Mouse (Mus musculus) layer of hippocampus, postnatal 36 days (tissue): Measurements from ENCODE around the gene Ppm1e. TPM values are rescaled to one million over a fixed set of nuclear protein-coding genes. Genes with fewer than 3 reads are reported as not detected.

Experiments
- DNase-seq, 2 experiments: peaks; one replicate each; pipeline ENCODE4 v3.0.0; 2022
- total RNA-seq, 2 experiments: library from RNA; stranded (reverse); gene quantifications; 2 replicates each; pipeline ENCODE4 v1.2.3; 2021

The Ppm1e gene
- 100 to 1,000 TPM; 262 to 263 TPM for total RNA-seq

DNA sequence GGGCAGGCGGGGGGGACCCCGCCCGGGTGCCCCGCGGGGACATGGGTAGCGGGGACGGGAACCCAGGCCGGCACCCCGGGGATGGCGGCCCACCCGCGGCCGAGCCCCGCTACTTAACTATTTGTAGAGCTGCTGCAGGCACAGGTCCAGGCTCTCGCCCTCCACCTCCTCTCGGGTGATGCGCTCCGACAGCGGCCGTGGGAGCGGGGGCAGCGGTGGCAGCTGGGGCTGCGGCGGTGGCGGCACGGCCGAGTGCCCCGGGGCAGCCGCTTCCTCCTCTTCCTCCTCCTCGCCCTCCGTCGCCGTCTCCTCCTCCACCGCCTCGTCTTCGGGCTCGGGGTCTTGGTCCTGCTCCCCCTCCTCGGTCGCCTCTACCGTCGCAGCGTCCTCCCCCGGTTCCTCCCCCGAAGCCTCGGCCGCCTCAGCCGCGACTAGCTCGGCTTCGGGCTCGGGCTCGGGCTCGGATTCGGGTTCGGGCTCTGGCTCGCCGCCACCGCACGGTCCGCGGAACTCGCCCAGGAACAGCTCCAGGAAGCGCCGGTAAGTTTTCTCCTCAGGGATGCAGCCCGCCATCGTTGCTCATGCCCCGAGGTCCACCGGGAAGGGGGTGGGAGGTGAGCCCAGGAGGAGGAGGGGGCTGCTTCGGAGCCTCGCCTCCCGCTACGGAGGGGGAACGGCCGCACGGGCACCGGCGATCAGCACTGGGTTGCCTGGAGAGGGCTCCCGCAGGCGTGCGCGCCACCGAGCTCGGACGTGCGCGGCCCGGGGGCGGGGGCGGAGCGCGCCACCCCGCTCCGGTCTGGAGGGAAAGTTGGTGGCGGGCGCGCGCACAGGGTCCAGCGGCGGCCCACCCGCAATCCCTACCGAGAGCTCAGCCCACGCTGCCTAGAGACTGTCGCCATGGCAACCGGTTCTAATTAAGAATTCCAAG, at the start of gene Ppm1e:
Gene Ppm1e (minus strand): TSS at position 693 of the 931 bp plus-strand sequence.
- peak; percentile 85 to 87 for DNase-seq

DNA sequence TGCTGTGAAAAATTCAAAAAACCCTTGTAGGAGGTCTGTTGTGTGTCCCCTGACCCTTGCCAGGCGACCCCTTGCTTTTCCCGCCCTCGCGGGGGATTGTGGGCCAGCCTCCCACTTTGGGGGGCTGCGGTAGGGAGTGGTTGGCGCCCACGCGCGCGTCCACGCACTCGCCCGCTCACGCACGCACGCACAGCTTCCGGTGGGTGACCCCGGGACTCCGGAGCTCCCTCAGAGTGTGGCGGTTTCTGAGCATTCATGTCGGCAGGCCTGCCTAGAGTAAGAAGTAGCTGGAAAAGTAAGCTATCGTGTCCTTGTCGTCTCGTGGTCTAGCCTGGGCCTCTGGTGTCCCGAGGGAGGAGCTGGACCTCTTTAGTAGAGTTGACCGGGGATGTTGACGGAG, 46.1 kb upstream of the Ppm1e start, which contains the start of the genes Rad51c and Tex14:
Gene Rad51c (minus strand): TSS at position 79 of the 400 bp plus-strand sequence.
Gene Tex14 (plus strand): TSS at position 190 of the 400 bp plus-strand sequence.
- peak in 1 of 2 experiments; percentile 14 for DNase-seq

DNA sequence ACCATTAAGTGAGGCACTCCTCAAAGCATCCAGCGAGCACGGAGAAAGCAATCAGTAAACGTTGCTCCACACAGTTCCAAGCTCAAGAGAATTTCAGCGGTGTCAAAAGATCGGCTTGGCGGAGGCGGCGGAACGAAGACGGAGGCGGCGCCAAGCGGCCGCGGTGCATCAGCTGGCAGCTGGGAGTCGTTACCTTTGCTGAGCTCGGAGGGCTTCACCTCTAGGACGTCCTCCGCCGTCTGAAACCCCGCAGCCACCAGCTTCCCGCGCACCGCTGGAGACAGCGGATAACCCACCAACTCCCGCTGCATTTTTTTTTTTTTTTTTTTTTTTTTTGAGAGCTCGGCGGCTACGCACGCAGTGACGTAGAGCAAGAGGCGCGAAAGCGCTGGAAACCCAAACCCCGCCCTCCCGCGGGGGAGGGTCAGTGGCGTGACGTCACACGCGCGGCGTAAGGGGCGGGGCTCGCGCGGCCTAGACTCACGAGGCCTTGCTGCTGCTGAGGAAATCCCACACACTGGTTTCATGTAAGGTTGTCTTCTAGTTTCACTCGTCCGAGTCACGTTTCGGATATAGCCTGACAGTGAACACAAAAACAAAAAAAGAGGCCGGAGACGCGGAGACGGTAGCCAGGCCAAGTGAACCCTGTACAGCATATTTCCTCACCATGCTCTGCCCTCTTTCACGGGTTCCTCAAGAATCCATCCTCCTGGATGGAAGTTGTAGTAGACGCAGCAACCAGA, 45.5 kb upstream of the Ppm1e start:
- peak; percentile 95 to 96 for DNase-seq

DNA sequence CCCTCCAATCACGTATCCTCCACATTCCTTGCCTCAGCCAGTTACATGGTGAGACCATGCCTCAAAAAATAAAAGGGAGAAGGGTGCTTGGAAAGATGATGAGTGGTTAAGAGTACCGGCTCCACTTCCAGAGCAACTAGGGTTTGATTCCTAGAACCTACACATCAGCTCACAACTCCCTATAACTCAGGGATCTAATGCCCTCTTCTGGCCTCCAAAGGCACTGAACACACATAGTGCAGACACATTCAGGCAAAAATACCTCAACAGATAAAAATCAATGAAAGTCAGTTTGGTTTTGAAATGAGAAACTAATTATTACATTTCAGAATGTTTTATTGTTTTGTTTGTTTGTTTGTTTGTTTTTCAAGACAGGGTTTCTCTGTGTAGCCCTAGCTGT, 39.6 kb upstream of the Ppm1e start:
- DNase-seq = no peak

- peak in 1 of 2 experiments; percentile 42 for DNase-seq
These were observed 35.0 kb upstream of the Ppm1e start for GRCm38 (mm10) chr11:87393855-87394254.

GRCm38 (mm10) chr11:87385676-87386075, 26.9 kb upstream of the Ppm1e start:
- DNase-seq = peak in 1 of 2 experiments; percentile 5

DNA sequence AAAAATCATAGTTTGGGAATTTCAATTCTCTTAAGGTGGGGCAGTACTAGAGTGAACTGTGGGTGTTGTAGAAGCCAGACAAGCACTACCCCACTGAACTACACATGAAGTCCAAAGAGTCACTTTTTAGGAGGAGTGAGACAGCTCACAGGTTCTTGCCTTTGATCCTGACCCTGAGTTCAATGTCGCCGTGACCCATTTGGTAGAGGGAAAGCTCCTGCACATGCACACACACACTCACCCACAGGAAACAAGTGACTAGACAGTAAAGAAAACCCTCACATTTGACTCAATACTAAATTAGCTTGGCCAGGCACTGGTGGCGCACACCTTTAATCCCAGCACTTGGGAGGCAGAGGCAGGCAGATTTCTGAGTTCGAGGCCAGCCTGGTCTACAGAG, 25.7 kb upstream of the Ppm1e start:
- DNase-seq = no peak

DNA sequence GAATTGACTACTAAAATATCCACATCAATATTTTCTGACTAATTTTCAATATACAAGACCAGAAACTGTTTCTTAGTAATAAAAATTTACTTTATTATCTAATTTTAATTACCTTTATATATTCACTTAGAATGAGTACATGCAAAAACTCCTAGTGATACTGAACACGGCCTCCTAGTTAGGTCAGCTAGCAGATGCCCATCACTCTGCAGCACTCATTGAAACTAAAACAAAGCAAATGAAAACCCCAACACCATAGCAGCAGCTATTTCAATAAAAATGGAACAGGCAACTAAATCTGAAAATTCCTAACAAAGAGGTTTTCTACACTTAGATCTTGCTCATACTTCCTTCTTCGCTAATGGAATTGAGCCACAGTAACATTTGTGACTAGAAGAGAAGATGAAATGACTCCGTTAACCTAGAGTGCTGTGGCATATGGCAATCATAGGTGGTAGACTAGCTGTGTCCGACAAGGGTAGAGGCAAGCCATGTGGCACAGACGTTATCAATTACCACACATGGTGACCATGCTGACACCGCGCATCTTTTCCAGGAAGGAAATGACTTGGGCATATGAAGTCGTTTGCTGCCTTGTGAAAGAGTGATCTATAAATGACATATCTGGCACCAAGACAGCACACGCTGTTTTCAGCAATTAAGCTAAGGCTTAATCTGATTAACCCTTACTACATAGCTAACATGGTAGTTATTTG, 9.2 kb upstream of the Ppm1e start:
- DNase-seq = no peak

DNA sequence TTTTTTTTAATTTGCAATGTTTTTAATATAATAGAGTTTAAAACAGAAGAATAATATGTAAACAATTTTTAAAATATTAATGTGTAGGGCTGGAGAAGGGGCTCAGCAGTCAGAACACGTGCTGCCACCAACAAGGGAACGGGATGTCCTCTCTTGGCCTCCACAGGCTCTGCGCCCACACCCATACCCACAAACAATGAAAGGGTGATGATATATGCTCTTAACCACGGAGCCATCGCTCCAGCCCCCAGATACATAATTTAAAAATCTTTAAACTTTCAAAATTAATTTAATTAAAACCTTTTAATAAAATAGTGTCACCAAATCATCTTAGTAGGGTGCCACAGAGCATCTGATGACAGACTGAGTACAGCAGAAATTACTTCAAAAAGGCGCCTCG, 8.2 kb upstream of the Ppm1e start:
- DNase-seq = no peak

DNA sequence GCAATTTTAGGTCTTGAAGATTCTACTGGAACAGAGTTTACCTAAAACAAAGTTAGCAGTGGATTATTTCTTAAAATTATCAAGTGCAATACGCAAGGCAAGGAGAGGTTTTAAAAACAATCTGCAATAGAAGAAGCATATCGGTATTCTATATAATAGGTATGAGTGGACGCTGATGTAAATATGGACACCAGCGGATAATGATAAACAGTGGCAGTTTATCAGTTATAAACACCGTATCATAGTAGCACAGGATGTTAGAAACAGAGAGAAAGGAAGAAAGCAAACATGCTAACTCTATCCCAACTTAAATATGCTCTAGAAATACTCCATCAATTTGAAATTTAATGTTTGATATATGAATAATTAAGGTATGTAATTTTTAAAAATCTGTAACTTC, 6.3 kb upstream of the Ppm1e start:
- DNase-seq = no peak

DNA sequence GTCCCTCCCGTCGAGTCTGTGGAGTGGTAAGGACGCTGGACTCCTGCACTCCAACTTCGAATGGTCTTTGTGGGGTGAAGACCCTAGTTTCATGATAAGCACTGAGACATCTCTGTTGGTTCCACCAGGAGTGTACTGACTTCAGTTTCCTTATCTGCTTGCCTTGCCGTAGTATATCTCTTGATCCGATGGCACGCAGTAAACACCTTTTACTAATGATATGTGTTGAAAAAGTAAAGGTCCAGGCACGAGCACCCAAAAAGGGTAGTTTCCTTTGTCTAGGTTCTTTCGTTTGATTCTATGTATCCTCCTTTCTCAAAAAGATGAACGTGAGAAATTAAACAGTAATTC, 414 bp upstream of the Ppm1e start:
- DNase-seq = no peak

GRCm38 (mm10) chr11:87357317-87358300, 1.2 kb downstream of the Ppm1e start:
- DNase-seq = peak; percentile 17 to 19

DNA sequence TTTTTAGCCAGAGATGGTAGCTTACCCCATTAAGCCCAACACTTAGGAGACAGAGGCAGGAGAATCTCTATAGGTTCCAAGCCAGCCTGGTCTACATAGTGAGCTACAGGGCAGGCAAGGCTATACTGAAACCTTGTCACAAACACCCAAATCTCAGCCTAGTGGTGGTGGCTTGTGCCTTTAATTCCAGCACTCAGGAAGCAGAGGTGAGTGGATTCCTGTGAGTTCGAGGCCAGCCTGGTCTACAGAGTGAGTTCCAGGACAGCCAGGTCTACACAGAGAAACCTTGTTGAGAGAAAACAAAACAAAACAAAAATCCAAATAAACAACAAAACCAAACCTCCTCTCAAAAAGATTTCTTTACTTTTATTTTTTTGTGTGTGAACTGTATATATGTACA, 4.0 kb downstream of the Ppm1e start:
- DNase-seq = no peak

- DNase-seq = no peak
These were observed 5.1 kb downstream of the Ppm1e start for GRCm38 (mm10) chr11:87353646-87354170.

GRCm38 (mm10) chr11:87326381-87326780, 32.4 kb downstream of the Ppm1e start:
- DNase-seq = no peak

- no peak for DNase-seq
These were observed 36.3 kb downstream of the Ppm1e start for GRCm38 (mm10) chr11:87322558-87322957.

DNA sequence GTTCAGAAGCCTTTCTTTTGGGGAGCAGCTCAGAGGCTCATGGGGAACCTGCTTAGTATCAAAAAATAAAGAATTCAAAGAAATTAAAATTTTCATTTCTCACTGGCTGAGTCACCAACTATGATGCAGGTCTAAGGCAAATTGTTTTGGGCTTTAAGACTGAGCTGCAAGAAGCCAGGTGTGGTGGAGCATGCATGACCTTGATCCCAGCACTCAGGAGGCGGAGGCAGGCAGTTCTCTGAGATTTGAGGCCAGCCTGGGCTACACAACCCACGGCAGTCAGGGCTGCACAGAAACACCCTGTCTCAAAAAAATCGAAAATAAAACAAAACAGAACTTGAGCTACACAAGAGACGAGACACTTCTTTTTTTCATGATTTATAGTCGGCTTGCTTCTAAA, 38.8 kb downstream of the Ppm1e start:
- no peak for DNase-seq

- no peak for DNase-seq
These were observed 39.7 kb downstream of the Ppm1e start for GRCm38 (mm10) chr11:87318956-87319708.

- no peak for DNase-seq
These were observed 45.3 kb downstream of the Ppm1e start for GRCm38 (mm10) chr11:87313533-87313932.

DNA sequence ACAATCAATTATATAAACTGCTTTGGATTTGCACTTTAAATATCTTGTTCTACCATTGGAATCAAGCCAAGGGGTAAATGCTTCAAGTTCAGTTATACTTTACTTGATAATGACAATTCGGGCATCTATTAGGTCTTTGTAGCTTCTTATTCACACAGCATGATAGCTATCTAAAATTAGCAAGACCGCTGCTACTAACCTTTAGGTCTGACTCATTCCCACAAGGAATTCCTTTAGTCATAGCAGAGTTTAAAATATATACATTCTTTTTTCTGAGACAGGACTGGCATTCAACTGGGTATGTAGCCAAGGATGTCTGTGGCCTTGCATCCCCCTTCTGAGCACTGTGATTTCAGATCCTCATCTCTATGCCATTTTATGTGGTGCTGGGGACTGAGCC, 48.5 kb downstream of the Ppm1e start:
- no peak for DNase-seq
